In the genomic region with DNA sequence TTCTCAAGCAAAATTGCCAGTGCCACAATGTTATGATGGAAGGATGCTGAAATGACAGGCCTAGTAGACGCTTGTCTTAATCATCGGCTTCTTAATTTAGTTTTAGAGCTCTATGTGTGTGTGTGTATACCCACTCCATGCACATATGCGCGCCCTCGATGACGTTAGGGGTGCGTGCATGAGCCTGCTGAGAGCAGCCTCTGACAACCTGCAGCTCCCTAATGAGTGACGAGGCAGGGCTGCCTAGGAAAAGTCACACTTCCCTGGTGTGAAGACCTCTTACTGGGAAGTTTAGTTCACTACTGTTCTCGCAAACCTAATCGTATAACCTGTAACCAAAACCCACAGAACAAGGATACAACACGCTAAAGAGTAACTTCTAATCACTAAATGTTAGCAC, we compare ENCODE assay signal across 21 mouse cellular contexts. TPM values are rescaled to one million over a fixed set of nuclear protein-coding genes. Genes with fewer than 3 reads are reported as not detected.
DNase-seq lines count a peak whose midpoint lies in the region; ATAC-seq and TF ChIP-seq lines count a peak whose summit lies in the region.
"Had no signal": no experiment of that assay in that cellular context is flagged by ENCODE, and none has a peak within 500 bp of the region (broad histone marks: within the 10 kb centered on the region; RNA-seq: fewer than 3 reads in every experiment).

No protein-coding gene starts in this region.

- no peak overlapping the region for H3K4me2 ChIP-seq in intestine, embryonic 14.5 days (ENCODE audit: low read length)
- no peak overlapping the region for H3K4me2 ChIP-seq in intestine, postnatal 0 days (replicated peaks; ENCODE audit: low read depth)
- H3K4me2 ChIP-seq in forebrain, embryonic 13.5 days: peak overlapping the region; percentile 75
- H3K4me2 ChIP-seq: heart, embryonic 13.5 days; limb, embryonic 12.5 days had no signal

- H3K27me3 ChIP-seq in intestine, embryonic 14.5 days (replicated peaks; ENCODE audit: control insufficient read depth, insufficient read depth, low read length): peaks cover 99% of the 10 kb centered on the region
- H3K27me3 ChIP-seq in intestine, postnatal 0 days (replicated peaks; ENCODE audit: control insufficient read depth, insufficient read depth, low read length): peaks cover 99% of the 10 kb centered on the region
- H3K27me3 ChIP-seq in forebrain, embryonic 13.5 days: peaks cover 5% of the 10 kb centered on the region; the same call in 1 of the 2 replicates

- H3K4me3 ChIP-seq in intestine, embryonic 14.5 days (ENCODE audit: low read depth, low read length): no peak overlapping the region
- H3K4me3 ChIP-seq in intestine, postnatal 0 days (ENCODE audit: low read depth, low read length): no peak overlapping the region
- H3K4me3 ChIP-seq in forebrain, embryonic 13.5 days: peak overlapping the region; percentile 85
- H3K4me3 ChIP-seq: heart, embryonic 13.5 days; limb, embryonic 12.5 days had no signal

- DNase-seq in intestine, embryonic 14.5 days (ENCODE audit: low spot score): peak; percentile 51
- peak; percentile 17 for DNase-seq in retina, postnatal 1 day
- no peak for DNase-seq in retina, embryonic 14.5 days (ENCODE audit: low spot score)
- peak; percentile 74 to 82 for DNase-seq in right cerebral cortex, postnatal 10 days (ENCODE audit: low spot score in 2 of 2)
- DNase-seq in adrenal gland, adult (ENCODE audit: inconsistent age in 2 of 2, low spot score in 1 of 2): no peak
- DNase-seq: cerebellum, adult 11-12 months; cerebellum, postnatal 36 days had no signal

- no peaks in the 10 kb centered on the region for H3K9me3 ChIP-seq in intestine, embryonic 14.5 days (ENCODE audit: control insufficient read depth, low read length)
- no peaks in the 10 kb centered on the region for H3K9me3 ChIP-seq in intestine, postnatal 0 days (ENCODE audit: control insufficient read depth)
- no peaks in the 10 kb centered on the region for H3K9me3 ChIP-seq in forebrain, embryonic 13.5 days (replicated peaks)
- H3K9me3 ChIP-seq: heart, embryonic 13.5 days; limb, embryonic 12.5 days had no signal

- 6% methylated on average over 11 of the region's 11 CpGs for WGBS in intestine, embryonic 14.5 days
- WGBS in intestine, postnatal 0 days: 4% methylated on average over 11 of the region's 11 CpGs
- 3% methylated on average over 11 of the region's 11 CpGs for WGBS in forebrain, embryonic 13.5 days

- no peak overlapping the region for H3K9ac ChIP-seq in intestine, embryonic 14.5 days (ENCODE audit: low read length)
- H3K9ac ChIP-seq in intestine, postnatal 0 days (ENCODE audit: low read depth, low read length): no peak overlapping the region
- H3K9ac ChIP-seq in forebrain, embryonic 13.5 days: peak overlapping the region; percentile 100
- H3K9ac ChIP-seq: heart, embryonic 13.5 days; limb, embryonic 12.5 days; liver, embryonic 14.5 days had no signal

- no peaks in the 10 kb centered on the region for H3K36me3 ChIP-seq in intestine, embryonic 14.5 days (ENCODE audit: control insufficient read depth, insufficient read depth, low read length)
- H3K36me3 ChIP-seq in intestine, postnatal 0 days (ENCODE audit: control insufficient read depth, insufficient read depth): no peaks in the 10 kb centered on the region
- H3K36me3 ChIP-seq in forebrain, embryonic 13.5 days (ENCODE audit: poor library complexity, severe bottlenecking): no peaks in the 10 kb centered on the region
- H3K36me3 ChIP-seq: heart, embryonic 13.5 days; limb, embryonic 12.5 days had no signal

- no peak overlapping the region for H3K27ac ChIP-seq in intestine, embryonic 14.5 days (ENCODE audit: low read depth)
- no peak overlapping the region for H3K27ac ChIP-seq in intestine, postnatal 0 days (ENCODE audit: low read depth, low read length)
- H3K27ac ChIP-seq in forebrain, embryonic 13.5 days: peak overlapping the region; percentile 100
- H3K27ac ChIP-seq: heart, embryonic 13.5 days; limb, embryonic 12.5 days; liver, embryonic 14.5 days had no signal

- ATAC-seq in intestine, embryonic 14.5 days (replicated peaks; ENCODE audit: low FRiP score, low TSS enrichment, low read depth): no peak
- ATAC-seq in intestine, postnatal 0 days: no peak
- no peak for ATAC-seq in forebrain, embryonic 13.5 days
- ATAC-seq in erythroblast, adult 5-6 weeks (replicated peaks; ENCODE audit: low FRiP score, poor library complexity, severe bottlenecking): no peak
- ATAC-seq: activated CD4-positive, CD25-positive, alpha-beta regulatory T cell, adult 4 months; lung, postnatal 0 days had no signal

- H3K4me1 ChIP-seq in intestine, embryonic 14.5 days (replicated peaks; ENCODE audit: control insufficient read depth, insufficient read depth, low read length): no peaks in the 10 kb centered on the region; the same call in 1 of the 2 replicates
- no peaks in the 10 kb centered on the region for H3K4me1 ChIP-seq in intestine, postnatal 0 days (replicated peaks; ENCODE audit: control insufficient read depth, insufficient read depth, low read length)
- peaks cover 30% of the 10 kb centered on the region for H3K4me1 ChIP-seq in forebrain, embryonic 13.5 days

- no peak for TF ChIP-seq CTCF in intestine, postnatal 0 days (IDR thresholded peaks at IDR 0.05; ENCODE audit: low read depth)

RNA-seq across cellular contexts. Expression of a gene that starts 3.0 kb away (rescaled TPM):
- not detected in 2 replicates for polyA plus RNA-seq in intestine, embryonic 14.5 days (2014; fragmentation: Nextera tagmentation; extraction: Ambion mirVana)
- polyA plus RNA-seq in intestine, postnatal 0 days (2015; fragmentation: Nextera tagmentation; extraction: Ambion mirVana): not detected in 2 replicates
- polyA plus RNA-seq in forebrain, embryonic 13.5 days (2015; fragmentation: Nextera tagmentation; extraction: Ambion mirVana): 76.5 and 98.6 TPM in 2 replicates
- not detected in 2 replicates for total RNA-seq in erythroblast, adult 5-6 weeks (2015; ENCODE audit: low replicate concordance)
- total RNA-seq in erythroblast, adult 5-6 weeks (2017; ENCODE audit: low replicate concordance): not detected in 2 replicates
- total RNA-seq: gastrocnemius, postnatal 4 days; hematopoietic stem cell, adult 5-6 weeks; megakaryocyte-erythroid progenitor cell, adult 5-6 weeks had no signal
- polyA plus RNA-seq: activated CD4-positive, CD25-positive, alpha-beta regulatory T cell, adult 4 months; kidney, embryonic 16.5 days; limb, embryonic 12.5 days; liver, embryonic 14.5 days; lung, postnatal 0 days; urinary bladder, adult 2 months had no signal

RNA-seq across cellular contexts. Expression of a gene that starts 5.5 kb away (rescaled TPM):
- not detected in 2 replicates for polyA plus RNA-seq in intestine, embryonic 14.5 days (2014; fragmentation: Nextera tagmentation; extraction: Ambion mirVana)
- polyA plus RNA-seq in intestine, postnatal 0 days (2015; fragmentation: Nextera tagmentation; extraction: Ambion mirVana): not detected in 2 replicates
- polyA plus RNA-seq in forebrain, embryonic 13.5 days (2015; fragmentation: Nextera tagmentation; extraction: Ambion mirVana): 1.9 and 2.4 TPM in 2 replicates
- not detected in 2 replicates for total RNA-seq in erythroblast, adult 5-6 weeks (2015; ENCODE audit: low replicate concordance)
- not detected in 2 replicates for total RNA-seq in erythroblast, adult 5-6 weeks (2017; ENCODE audit: low replicate concordance)
- total RNA-seq: adrenal gland, postnatal 4 days; gastrocnemius, postnatal 4 days; hematopoietic stem cell, adult 5-6 weeks; megakaryocyte-erythroid progenitor cell, adult 5-6 weeks had no signal
- polyA plus RNA-seq: activated CD4-positive, CD25-positive, alpha-beta regulatory T cell, adult 4 months; heart, embryonic 13.5 days; kidney, embryonic 16.5 days; limb, embryonic 12.5 days; liver, embryonic 14.5 days; lung, postnatal 0 days; urinary bladder, adult 2 months had no signal

Comparison
In these comparisons a context has a peak if more than half of its experiments do, and no peak if none do; other contexts are left out.
1. DNase-seq: peak in intestine, embryonic 14.5 days (single experiment), retina, postnatal 1 day (single experiment) and right cerebral cortex, postnatal 10 days (2 of 2); none in retina, embryonic 14.5 days (single experiment) and adrenal gland, adult (0 of 2).
2. RNA of a gene that starts 3.0 kb away (polyA plus RNA-seq): 76.5 to 98.6 TPM in forebrain, embryonic 13.5 days; not detected in intestine, embryonic 14.5 days and not detected in intestine, postnatal 0 days; every median in the first group is over 10 times any median in the second.